Mouse (Mus musculus) myocyte (in vitro differentiated cells): ENCODE results near the gene Ap2a1. TPM values are rescaled to one million over a fixed set of nuclear protein-coding genes. Genes with fewer than 3 reads are reported as not detected.

ENCODE experiments used
- H3K27me3 ChIP-seq: one replicate; pipeline ENCODE4 v1.6.1; 2011; ENCODE audit not compliant: control insufficient read depth, insufficient read depth, insufficient read length
- H3K36me3 ChIP-seq: one replicate; pipeline ENCODE4 v1.6.1; 2011; ENCODE audit not compliant: control insufficient read depth, insufficient read depth
- H3K4me2 ChIP-seq: one replicate; pipeline ENCODE4 v1.6.1; 2011; ENCODE audit warnings: low read depth, control low read depth
- H3K4me3 ChIP-seq: one replicate; pipeline ENCODE4 v1.5.1; 2011; ENCODE audit warnings: mild to moderate bottlenecking, control low read depth, moderate library complexity
- H3K79me2 ChIP-seq: one replicate; pipeline ENCODE4 v1.6.1; 2011; ENCODE audit not compliant: control insufficient read depth, insufficient read depth
- H3ac ChIP-seq: one replicate; pipeline ENCODE4 v1.6.1; 2011; ENCODE audit not compliant: control insufficient read depth, insufficient read length
- CEBPB ChIP-seq: IDR thresholded peaks from 2 replicates; pipeline ENCODE4 v1.6.1; 2011; ENCODE audit warnings: mild to moderate bottlenecking, moderate library complexity; ENCODE audit not compliant: poor library complexity, insufficient read depth, severe bottlenecking
- E2F4 ChIP-seq: IDR thresholded peaks from one replicate; pipeline ENCODE4 v1.6.1; 2011; ENCODE audit warnings: mild to moderate bottlenecking, control low read depth, moderate library complexity; ENCODE audit not compliant: insufficient read depth
- MAX ChIP-seq: IDR thresholded peaks from one replicate; pipeline ENCODE4 v1.6.1; 2011; ENCODE audit warnings: low read depth, mild to moderate bottlenecking, control low read depth
- MYOD1 ChIP-seq, 3 experiments: IDR thresholded peaks; one replicate each; pipeline ENCODE4 v1.6.1; 2011; ENCODE audit warnings: control low read depth in 2 of 3, low read depth in 2 of 3, mild to moderate bottlenecking in 2 of 3, moderate library complexity in 1 of 3; ENCODE audit not compliant: insufficient read length in 2 of 3, control insufficient read depth in 1 of 3
- MYOG ChIP-seq, 3 experiments: IDR thresholded peaks; one replicate each; pipeline ENCODE4 v1.6.1; 2011; ENCODE audit warnings: control low read depth in 2 of 3, low read depth in 2 of 3, mild to moderate bottlenecking in 2 of 3; ENCODE audit not compliant: insufficient read length in 2 of 3, control insufficient read depth in 1 of 3, insufficient read depth in 1 of 3
- POLR2A ChIP-seq: IDR thresholded peaks from one replicate; pipeline ENCODE4 v1.6.1; 2011; ENCODE audit warnings: low read depth, mild to moderate bottlenecking, control low read depth, moderate library complexity; ENCODE audit not compliant: insufficient read length
- POLR2AphosphoS2 ChIP-seq: IDR thresholded peaks from one replicate; pipeline ENCODE4 v1.6.1; 2011; ENCODE audit warnings: low read depth, control low read depth; ENCODE audit not compliant: insufficient read length
- REST ChIP-seq: IDR thresholded peaks from one replicate; pipeline ENCODE4 v1.6.1; 2011; ENCODE audit warnings: mild to moderate bottlenecking, control low read depth, moderate library complexity; ENCODE audit not compliant: insufficient read depth, insufficient read length
- SRF ChIP-seq: IDR thresholded peaks from one replicate; pipeline ENCODE4 v1.6.1; 2011; ENCODE audit warnings: low read depth; ENCODE audit not compliant: control insufficient read depth, insufficient read length
- TCF12 ChIP-seq: IDR thresholded peaks from one replicate; pipeline ENCODE4 v1.6.1; 2011; ENCODE audit warnings: mild to moderate bottlenecking, control low read depth; ENCODE audit not compliant: poor library complexity, insufficient read depth, severe bottlenecking
- TCF3 ChIP-seq: IDR thresholded peaks from one replicate; pipeline ENCODE4 v1.6.1; 2011; ENCODE audit warnings: low read depth, control low read depth; ENCODE audit not compliant: insufficient read length
- USF1 ChIP-seq: IDR thresholded peaks from one replicate; pipeline ENCODE4 v1.6.1; 2011; ENCODE audit warnings: low read depth, mild to moderate bottlenecking, control low read depth, moderate library complexity
- polyA plus RNA-seq: library from polyadenylated mRNA; unstranded; fragments of >200 nt; fragmentation: generic; extraction: Trizol; gene quantifications from one replicate; pipeline ENCODE4 v1.2.1, GENCODE M21; 2012; ENCODE audit warnings: missing spikeins

Gene Ap2a1
- polyA plus RNA-seq, 1 experiment: 125 TPM

- H3K27me3 ChIP-seq: peaks cover 42% of the 10 kb centered on the region
- TF ChIP-seq MYOG (IDR thresholded peaks at IDR 0.05; ENCODE audit: control insufficient read depth in 1 of 3, insufficient read depth in 1 of 3, insufficient read length in 2 of 3, low read depth in 2 of 3) (no peak), CEBPB (no peak), TCF3 (no peak), POLR2AphosphoS2 (no peak), TCF12 (no peak), POLR2A (no peak), REST (no peak), MYOD1 (IDR thresholded peaks at IDR 0.05; ENCODE audit: control insufficient read depth in 1 of 3, insufficient read length in 2 of 3, low read depth in 2 of 3) (no peak), MAX (no peak)
- H3K4me3 ChIP-seq: no peak within 1 kb of the TSS
- H3K79me2 ChIP-seq: no peaks in the 10 kb centered on the region
- no peak within 1 kb of the TSS for H3ac ChIP-seq
- no peak within 1 kb of the TSS for H3K4me2 ChIP-seq
- no peaks in the 10 kb centered on the region for H3K36me3 ChIP-seq
These were observed 13.6 kb upstream of the Ap2a1 start, which contains the start of gene Tsks for GRCm38 (mm10) chr7:44942904-44943303. Tsks (plus strand) TSS chr7:44943204.

- no peaks in the 10 kb centered on the region for H3K36me3 ChIP-seq
- no peak overlapping the region for H3ac ChIP-seq
- no peak overlapping the region for H3K4me3 ChIP-seq
- no peak overlapping the region for H3K4me2 ChIP-seq
- no peak for TF ChIP-seq USF1
- TF ChIP-seq MYOG (IDR thresholded peaks at IDR 0.05; ENCODE audit: control insufficient read depth in 1 of 3, insufficient read depth in 1 of 3, insufficient read length in 2 of 3, low read depth in 2 of 3): no peak
- no peak for TF ChIP-seq POLR2A
- no peak for TF ChIP-seq TCF12
- no peak for TF ChIP-seq MYOD1 (IDR thresholded peaks at IDR 0.05; ENCODE audit: control insufficient read depth in 1 of 3, insufficient read length in 2 of 3, low read depth in 2 of 3)
- no peak for TF ChIP-seq SRF
- TF ChIP-seq E2F4: no peak
- TF ChIP-seq REST: no peak
- no peak for TF ChIP-seq CEBPB
- no peak for TF ChIP-seq POLR2AphosphoS2
- no peak for TF ChIP-seq MAX
- no peak for TF ChIP-seq TCF3
- H3K27me3 ChIP-seq: peaks cover 15% of the 10 kb centered on the region
- no peaks in the 10 kb centered on the region for H3K79me2 ChIP-seq
These were observed 9.4 kb upstream of the Ap2a1 start for GRCm38 (mm10) chr7:44938680-44939079.

- Histone ChIP-seq H3K79me2 (peaks cover 21% of the 10 kb centered on the region), H3ac (peak overlapping the region; percentile 64), H3K4me3 (peak overlapping the region; percentile 54), H3K36me3 (peaks cover 3% of the 10 kb centered on the region), H3K4me2 (peak overlapping the region; percentile 95), H3K27me3 (no peaks in the 10 kb centered on the region)
- TF ChIP-seq TCF12 (no peak), MYOD1 (IDR thresholded peaks at IDR 0.05; ENCODE audit: control insufficient read depth in 1 of 3, insufficient read length in 2 of 3, low read depth in 2 of 3) (no peak), REST (no peak), E2F4 (no peak), SRF (no peak), TCF3 (no peak), MYOG (IDR thresholded peaks at IDR 0.05; ENCODE audit: control insufficient read depth in 1 of 3, insufficient read depth in 1 of 3, insufficient read length in 2 of 3, low read depth in 2 of 3) (no peak), POLR2AphosphoS2 (no peak), MAX (no peak), USF1 (no peak), CEBPB (no peak), POLR2A (no peak)
These were observed 726 bp downstream of the Ap2a1 start for GRCm38 (mm10) chr7:44928570-44928969.

- TF ChIP-seq MAX (no peak), E2F4 (no peak), POLR2AphosphoS2 (no peak), MYOG (IDR thresholded peaks at IDR 0.05; ENCODE audit: control insufficient read depth in 1 of 3, insufficient read depth in 1 of 3, insufficient read length in 2 of 3, low read depth in 2 of 3) (no peak), SRF (no peak), CEBPB (no peak)
These were observed 3.8 kb downstream of the Ap2a1 start for GRCm38 (mm10) chr7:44925468-44925867.

GRCm38 (mm10) chr7:44922530-44922929 is 6.8 kb downstream of the Ap2a1 start:
- Histone ChIP-seq H3ac (no peak overlapping the region), H3K36me3 (peaks cover 5% of the 10 kb centered on the region), H3K79me2 (peaks cover 12% of the 10 kb centered on the region), H3K4me3 (no peak overlapping the region), H3K4me2 (no peak overlapping the region), H3K27me3 (no peaks in the 10 kb centered on the region)
- TF ChIP-seq POLR2A: no peak
- no peak for TF ChIP-seq TCF12
- TF ChIP-seq POLR2AphosphoS2: no peak
- TF ChIP-seq MAX: no peak
- TF ChIP-seq REST: no peak
- TF ChIP-seq MYOD1 (IDR thresholded peaks at IDR 0.05; ENCODE audit: control insufficient read depth in 1 of 3, insufficient read length in 2 of 3, low read depth in 2 of 3): no peak
- no peak for TF ChIP-seq E2F4
- TF ChIP-seq TCF3: no peak
- no peak for TF ChIP-seq MYOG (IDR thresholded peaks at IDR 0.05; ENCODE audit: control insufficient read depth in 1 of 3, insufficient read depth in 1 of 3, insufficient read length in 2 of 3, low read depth in 2 of 3)
- TF ChIP-seq SRF: no peak
- TF ChIP-seq CEBPB: no peak

More at GRCm38 (mm10) chr7:44925468-44925867, 3.8 kb downstream of the Ap2a1 start:
- Histone ChIP-seq H3K4me3 (no peak overlapping the region), H3ac (no peak overlapping the region), H3K4me2 (no peak overlapping the region), H3K36me3 (peaks cover 5% of the 10 kb centered on the region), H3K79me2 (peaks cover 25% of the 10 kb centered on the region), H3K27me3 (no peaks in the 10 kb centered on the region)
